Mouse (Mus musculus) subcutaneous adipose tissue, adult 2 months (tissue): ENCODE measurements around the gene Galnt15. TPM values are rescaled to one million over a fixed set of nuclear protein-coding genes. Genes with fewer than 3 reads are reported as not detected.

ENCODE experiments used
- polyA plus RNA-seq: library from polyadenylated mRNA; depleted of rRNA; stranded (reverse); fragments of >200 nt; gene quantifications from 2 replicates; pipeline ENCODE4 v1.2.3, GENCODE M21; 2012; ENCODE audit warnings: low replicate concordance; rRNA removed

The Galnt15 gene
- polyA plus RNA-seq = 21.5 and 43.9 TPM in 2 replicates

DNA sequence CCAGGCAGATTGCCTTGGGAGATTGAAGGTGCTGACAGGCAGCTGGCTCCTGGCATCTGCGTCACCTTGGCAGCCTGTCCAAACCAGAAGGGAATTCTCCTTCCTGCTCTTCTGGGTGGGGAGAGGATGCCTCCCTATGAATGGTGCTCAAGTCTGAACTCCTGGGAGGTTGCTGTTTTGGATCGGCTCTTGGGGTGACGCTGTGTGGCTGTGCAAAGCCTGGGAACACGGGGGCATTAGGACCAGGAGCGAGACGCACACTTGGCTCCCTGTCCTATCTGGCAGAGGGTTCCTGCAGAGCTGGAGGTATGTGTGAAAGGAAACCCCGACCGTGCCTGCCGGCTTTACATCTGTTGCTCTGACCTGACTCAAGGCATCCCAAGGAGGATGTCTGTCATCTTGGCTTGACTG lies at the start of gene Galnt15:
Galnt15 (plus strand) TSS at position 309 of the 411 bp plus-strand sequence.

GRCm38 (mm10) chr14:32084761-32085485 lies 56.1 kb downstream of the Galnt15 start, which contains the start of gene Oxnad1:
Oxnad1 (plus strand) TSS chr14:32085374.

GRCm38 (mm10) chr14:32085486-32086201 lies 56.9 kb downstream of the Galnt15 start, which contains the start of gene Dph3:
Dph3 (minus strand) TSS chr14:32085729.

Other genes with a start within 250 kb of the Galnt15 start
- 4.2 and 11.0 TPM in 2 replicates for gene Ankrd28, start 198.3 kb upstream of the Galnt15 start, polyA plus RNA-seq
- 26.4 and 29.8 TPM in 2 replicates for gene Oxnad1, start 56.4 kb downstream of the Galnt15 start, polyA plus RNA-seq
- 27.0 and 31.4 TPM in 2 replicates for gene Dph3, start 56.7 kb downstream of the Galnt15 start, polyA plus RNA-seq
- not detected in 2 replicates for gene Msmb, start 113.0 kb downstream of the Galnt15 start, polyA plus RNA-seq
- 93.0 and 112 TPM in 2 replicates for gene Ncoa4, start 130.9 kb downstream of the Galnt15 start, polyA plus RNA-seq
- gene Timm23, start 172.9 kb downstream of the Galnt15 start, polyA plus RNA-seq = 199 and 255 TPM in 2 replicates
- 5.8 and 10.2 TPM in 2 replicates for gene Parg, start 173.0 kb downstream of the Galnt15 start, polyA plus RNA-seq